Mouse (Mus musculus): ENCODE measurements at regions not wholly inside any gene's neighbourhood (a gene's known extent, or its start where the extent isn't known, plus 50 kb on each side); places are given as distances from the start of the nearest gene placed in this dataset.

GRCm38 (mm10) chr4:7228980-7229379, 1009.9 kb downstream of the Car8 start:
- no peak for DNase-seq (ENCODE audit: low spot score in 2 of 2)

DNA sequence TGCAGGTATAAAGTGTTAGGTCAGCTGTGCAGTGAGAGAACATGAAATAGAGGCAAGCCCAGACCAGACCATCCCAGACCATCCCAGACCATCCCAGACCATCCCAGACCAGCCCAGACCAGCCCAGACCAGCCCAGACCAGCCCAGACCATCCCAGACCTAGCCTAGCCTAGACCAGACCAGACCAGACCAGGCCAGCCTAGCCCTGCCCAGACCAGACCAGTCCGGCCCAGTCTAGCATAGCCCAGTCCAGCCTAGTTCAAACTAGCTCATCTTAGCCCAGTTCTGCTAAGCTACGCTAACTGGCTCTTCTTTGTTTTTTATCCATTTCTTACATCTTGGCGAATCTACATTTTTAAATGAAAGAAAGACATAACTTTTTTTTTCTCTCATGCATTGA, 1015.9 kb downstream of the Car8 start:
- DNase-seq (ENCODE audit: low spot score in 2 of 2), result no peak

DNA sequence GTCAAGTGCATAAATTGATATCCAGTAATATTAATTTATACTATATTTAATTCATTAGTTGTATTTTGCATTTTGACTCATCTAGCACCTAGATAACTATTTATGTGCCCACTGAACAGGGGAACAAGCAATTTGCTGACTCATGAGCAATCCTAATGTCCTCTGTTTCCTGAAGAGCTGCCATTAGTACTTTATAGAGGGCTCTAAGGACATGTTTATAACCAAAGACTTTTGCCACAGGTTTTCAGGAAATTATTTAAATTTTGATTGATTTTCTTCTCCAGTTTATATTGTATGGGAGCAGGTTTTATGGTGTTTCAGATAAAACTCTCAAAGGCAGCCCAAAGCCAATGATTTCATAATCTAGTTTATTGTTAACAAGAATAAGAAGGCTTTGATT, 1018.4 kb downstream of the Car8 start:
- DNase-seq (ENCODE audit: low spot score in 2 of 2), result no peak

DNA sequence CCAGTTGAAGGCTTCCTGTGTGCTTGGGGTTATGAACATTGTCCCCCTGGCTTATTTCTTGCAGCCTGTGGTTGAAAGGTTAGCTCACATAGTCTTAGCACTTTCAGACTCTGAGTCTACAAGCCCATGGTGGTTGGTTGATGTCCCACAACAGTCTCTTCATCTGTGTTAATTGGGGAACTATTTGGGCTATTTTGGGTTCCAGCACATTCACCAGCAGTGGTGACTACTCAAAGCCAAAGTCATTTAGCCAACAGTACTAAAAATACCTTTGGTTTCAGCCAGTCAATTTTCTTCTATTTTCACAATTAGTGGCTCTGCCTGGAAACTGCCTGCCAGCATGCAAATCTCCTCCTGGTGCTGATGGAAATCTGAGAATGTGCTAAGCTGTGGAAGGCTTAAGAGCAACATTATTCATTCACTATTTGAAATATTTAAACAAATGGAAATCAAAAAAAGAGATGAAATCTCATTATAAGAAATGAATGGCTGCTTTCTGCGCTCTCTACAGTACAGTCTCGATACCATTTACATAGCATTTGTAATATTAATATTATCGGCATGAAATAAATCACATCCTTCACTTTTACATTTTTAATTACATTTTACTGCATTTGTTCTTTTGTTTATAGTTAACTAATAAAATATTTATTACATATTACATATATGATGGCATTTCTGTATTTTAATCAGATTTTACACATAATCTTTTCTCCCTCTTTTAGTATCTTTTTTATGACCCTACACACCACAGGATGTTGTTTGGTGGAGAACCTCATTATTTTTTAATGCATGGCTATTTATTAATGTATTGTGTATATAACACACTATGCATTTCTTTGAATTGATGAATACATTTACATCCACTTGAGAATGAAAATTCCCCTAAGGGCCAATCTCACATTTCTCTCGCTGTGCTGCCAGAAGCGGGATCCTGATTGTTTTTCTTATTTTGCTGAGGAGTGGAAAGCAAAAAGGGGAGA, 1023.5 kb downstream of the Car8 start:
- DNase-seq (ENCODE audit: low spot score in 2 of 2), result no peak

DNA sequence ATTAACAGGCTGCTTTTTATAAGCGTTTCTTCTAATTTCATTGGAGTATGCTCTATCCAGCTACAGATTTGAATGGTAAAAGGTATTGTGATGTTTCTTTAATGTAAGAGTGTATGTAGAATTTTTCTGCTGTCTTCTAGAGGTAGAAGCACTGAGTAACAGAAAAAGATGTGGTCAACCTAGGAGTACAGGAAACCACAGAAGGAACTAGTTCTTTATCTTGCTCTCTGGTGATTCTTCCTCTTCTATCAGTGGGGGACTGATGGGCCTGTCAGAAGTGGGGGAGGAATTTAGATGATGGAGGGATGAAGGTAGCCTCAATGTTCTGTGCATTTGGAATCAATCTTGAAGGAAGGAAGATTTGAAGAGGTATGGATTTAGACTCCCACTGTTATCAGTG, 1031.9 kb downstream of the Car8 start:
- DNase-seq (ENCODE audit: low spot score in 2 of 2), result no peak

DNA sequence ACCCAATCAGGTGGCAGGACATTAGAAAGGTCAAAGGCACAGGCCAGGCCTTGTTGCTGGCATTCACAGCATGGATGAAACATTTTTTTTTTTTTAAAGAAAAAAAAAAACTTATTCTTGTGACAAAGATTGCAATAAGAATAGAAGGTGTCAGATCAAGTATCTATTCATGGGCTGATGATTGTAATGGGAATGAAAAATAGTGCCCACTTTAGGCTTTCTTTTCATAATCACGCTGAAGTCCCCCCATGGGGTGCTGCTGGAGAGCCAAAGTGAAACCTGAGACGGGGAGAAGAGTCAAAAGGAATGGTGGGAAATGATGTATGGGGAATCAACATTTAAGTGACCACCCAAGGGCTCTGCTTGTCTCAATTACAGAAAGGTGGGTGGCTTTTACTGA, 1037.0 kb downstream of the Car8 start:
- DNase-seq (ENCODE audit: low spot score in 2 of 2), result no peak

DNA sequence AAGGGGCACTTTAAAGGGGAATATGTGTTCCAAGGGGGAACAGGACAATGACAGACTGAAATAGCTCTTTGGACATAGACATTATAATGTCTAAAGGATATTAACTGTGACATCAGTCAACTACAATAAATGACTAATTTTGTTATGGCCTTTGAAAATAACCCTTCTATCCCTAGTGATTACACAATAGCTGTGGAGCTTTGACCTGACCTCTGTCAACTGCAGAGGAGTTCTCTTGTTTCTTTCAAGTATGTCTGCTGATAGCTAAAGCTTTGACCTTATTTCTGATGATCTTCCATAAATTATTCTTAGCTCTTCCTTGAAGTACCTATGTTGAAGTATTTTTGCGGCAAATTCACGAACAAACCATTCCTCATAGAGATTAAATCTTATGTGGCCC, 1038.9 kb downstream of the Car8 start:
- DNase-seq (ENCODE audit: low spot score in 2 of 2), result no peak

GRCm38 (mm10) chr4:7199052-7199451, 1039.8 kb downstream of the Car8 start:
- DNase-seq (ENCODE audit: low spot score in 2 of 2), result no peak

DNA sequence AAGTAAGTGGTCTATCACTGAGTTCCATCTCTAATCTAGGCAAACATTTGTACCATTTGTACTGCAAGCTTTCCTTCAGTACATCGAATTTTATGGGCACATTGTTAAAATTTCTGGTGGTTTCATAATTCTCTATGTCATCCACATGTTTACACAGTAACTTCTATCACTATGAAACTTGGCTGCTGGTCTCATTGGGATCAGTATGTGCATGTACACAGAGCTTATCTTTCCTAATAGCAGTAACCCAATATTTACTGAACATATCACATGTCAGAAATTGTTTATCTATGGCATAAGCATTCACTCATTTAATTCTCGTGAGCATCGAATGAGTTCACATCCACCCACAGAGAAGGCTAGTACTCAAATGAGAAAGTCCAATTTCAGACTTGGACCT, 1042.3 kb downstream of the Car8 start:
- DNase-seq (ENCODE audit: low spot score in 2 of 2), result no peak

DNA sequence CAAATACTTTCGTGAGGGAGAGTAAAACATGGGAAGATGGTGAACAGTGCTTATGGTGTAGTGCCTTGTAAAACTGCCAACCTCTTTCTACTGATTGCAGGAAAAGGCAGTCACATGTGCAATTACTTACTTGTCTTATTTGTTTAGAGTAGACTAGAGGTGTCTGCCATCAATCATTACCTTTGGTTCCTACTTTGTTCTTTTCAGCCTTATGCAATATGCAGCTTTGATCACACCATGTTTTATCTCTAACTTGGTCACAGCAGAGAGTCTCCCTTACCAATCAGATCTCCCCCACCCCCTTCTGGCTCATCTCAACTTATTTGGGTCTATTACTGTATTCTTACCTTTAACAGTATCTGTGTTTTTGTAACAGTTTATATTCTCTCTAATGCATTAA, 1043.2 kb downstream of the Car8 start:
- no peak for DNase-seq (ENCODE audit: low spot score in 2 of 2)

GRCm38 (mm10) chr4:7191912-7192311, 1046.9 kb downstream of the Car8 start:
- DNase-seq (ENCODE audit: low spot score in 2 of 2), result no peak

- DNase-seq (ENCODE audit: low spot score in 2 of 2), result no peak
Observed at GRCm38 (mm10) chr4:7191228-7191627, 1047.6 kb downstream of the Car8 start.

- DNase-seq (ENCODE audit: low spot score in 2 of 2), result no peak
Observed at GRCm38 (mm10) chr4:7175030-7175429, 1063.8 kb downstream of the Car8 start.

GRCm38 (mm10) chr4:7172528-7173306, 1066.1 kb downstream of the Car8 start:
- no peak for DNase-seq (ENCODE audit: low spot score in 2 of 2)

DNA sequence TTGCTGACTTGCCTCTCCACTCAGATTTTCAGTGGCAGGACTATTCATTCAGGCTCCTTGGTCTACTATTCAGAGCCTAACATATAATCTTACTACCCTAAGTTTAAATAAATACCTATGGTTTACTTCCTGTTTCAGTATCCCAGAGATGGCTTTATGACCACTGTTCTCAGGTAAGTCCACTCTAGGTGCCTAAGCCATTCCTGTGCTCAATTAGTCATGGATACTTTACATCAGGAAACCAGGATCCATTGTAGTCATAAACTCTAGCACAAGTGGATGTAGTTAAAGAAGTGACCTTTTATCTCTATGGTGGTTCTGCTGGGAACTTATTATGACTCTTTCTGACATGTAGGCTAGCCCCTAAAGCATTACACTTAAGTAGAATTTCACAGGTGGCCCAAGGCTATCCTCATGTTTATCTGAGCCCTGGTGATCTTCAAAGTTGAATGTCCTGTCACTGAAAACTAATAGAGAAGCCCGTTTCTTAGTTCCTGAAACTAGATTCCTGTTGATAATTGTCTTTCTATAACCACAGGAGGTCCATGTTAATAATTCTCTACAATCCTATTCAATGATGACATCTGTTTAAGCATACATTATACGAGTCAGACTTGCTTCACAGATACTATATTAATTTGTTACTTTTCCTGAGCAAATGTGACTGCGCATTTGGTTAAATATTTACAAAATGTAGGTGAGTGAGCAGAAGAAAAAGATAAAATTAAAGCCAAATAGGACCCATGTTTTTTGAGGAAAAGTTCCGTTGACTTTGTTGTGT, 1067.0 kb downstream of the Car8 start:
- no peak for DNase-seq (ENCODE audit: low spot score in 2 of 2)

DNA sequence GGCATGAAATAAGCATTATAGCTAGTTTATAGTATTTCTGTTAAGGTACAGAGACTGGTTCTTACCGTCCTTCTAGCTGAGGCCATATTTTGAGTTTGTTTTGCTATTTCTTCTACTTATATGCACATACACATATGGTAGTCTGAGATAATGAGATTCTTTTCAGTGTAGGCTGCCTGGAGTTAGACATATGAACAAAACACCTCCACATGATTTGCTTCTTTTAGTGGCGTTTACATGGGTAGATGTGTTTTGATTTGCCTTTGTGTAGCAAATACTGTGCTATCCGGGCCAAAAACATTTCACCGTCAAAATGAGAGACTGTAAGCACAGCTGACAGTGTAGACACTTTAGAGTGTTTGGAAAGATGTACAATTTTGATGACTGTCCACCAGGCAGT, 1077.4 kb downstream of the Car8 start:
- no peak for DNase-seq (ENCODE audit: low spot score in 2 of 2)

DNA sequence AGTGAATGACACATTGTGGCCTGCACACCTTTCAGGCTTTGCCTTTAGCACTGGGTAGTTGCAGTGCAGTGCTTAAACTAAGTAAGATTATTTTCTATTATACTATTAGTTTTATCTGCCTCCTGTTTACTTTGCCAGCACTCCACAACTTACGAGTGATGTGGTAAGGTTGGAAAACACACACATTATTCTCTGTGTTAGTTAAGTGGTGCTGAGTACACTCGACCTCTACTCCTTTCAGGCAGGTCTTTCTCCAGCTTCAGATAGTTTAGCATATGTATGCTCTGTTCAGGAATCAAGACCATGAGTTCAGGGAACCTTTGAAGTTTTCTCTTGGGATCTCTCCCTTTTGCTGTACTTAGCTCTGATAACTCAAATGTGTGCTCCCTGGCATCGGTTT, 1081.0 kb downstream of the Car8 start:
- DNase-seq (ENCODE audit: low spot score in 2 of 2), result no peak

GRCm38 (mm10) chr4:7154256-7154655, 1084.6 kb downstream of the Car8 start:
- no peak for DNase-seq (ENCODE audit: low spot score in 2 of 2)

DNA sequence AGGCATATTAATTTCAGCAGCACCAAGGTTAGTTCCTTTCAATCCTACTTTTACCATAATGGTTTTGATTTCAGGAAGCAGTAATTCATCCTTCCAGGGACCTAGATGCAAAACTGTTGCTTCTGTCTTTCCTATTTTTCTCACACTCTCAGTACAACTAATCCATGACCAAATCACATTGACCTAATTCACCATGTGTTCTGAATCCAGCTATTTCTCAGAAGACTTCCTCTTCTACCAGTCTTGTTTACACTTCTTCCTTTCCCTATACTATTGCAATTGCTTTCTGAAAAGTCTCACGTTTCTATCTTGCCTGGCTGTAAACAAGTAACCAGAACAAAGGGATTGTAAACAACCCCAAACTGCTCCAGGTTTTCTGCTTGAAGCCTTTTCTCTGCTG, 1085.0 kb downstream of the Car8 start:
- no peak for DNase-seq (ENCODE audit: low spot score in 2 of 2)

DNA sequence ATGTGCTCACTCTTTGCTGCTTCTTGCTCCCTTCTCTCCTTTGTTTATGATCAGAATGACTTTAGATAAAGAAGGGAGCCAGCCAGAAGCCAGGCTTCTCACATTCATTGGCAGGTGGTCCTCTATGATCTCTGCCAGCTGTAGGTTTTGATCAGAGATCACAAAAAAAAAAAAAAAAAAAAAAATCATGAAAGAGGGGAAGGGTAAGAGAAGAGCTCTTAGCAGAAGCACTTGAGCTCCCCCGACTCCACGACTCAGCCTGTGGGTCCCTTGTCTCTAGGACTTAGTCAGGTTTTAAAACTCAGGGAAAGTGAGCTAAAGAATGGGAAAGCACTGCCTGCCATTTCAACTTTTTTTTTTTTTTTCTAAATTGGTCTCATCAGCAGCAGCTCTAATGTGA, 1093.1 kb downstream of the Car8 start:
- no peak for DNase-seq (ENCODE audit: low spot score in 2 of 2)

DNA sequence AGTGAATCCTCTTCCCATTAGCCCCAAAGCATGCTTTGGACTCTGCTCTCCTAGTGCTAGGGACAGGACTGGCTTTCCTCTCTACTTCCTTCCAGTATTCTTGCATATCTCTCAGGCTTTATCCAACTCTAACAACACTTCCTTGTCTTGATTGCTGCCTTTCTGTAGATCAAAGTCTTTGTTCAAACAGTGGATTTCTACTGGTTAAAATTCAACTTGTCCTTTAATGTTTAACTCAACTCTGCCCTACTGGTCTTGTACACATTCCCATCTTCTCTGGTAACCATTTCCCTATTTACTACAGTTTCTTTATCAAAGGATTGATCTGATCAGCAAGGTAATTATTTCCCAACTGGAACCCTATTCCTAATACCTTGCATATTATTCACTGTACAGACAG, 1094.6 kb downstream of the Car8 start:
- DNase-seq (ENCODE audit: low spot score in 2 of 2), result no peak

GRCm38 (mm10) chr4:7143676-7144075, 1095.2 kb downstream of the Car8 start:
- DNase-seq (ENCODE audit: low spot score in 2 of 2), result no peak

All from frontal cortex, postnatal 10 days (tissue).